Mouse (Mus musculus): Measurements from ENCODE around the gene Six3.

Six3 gene

DNA sequence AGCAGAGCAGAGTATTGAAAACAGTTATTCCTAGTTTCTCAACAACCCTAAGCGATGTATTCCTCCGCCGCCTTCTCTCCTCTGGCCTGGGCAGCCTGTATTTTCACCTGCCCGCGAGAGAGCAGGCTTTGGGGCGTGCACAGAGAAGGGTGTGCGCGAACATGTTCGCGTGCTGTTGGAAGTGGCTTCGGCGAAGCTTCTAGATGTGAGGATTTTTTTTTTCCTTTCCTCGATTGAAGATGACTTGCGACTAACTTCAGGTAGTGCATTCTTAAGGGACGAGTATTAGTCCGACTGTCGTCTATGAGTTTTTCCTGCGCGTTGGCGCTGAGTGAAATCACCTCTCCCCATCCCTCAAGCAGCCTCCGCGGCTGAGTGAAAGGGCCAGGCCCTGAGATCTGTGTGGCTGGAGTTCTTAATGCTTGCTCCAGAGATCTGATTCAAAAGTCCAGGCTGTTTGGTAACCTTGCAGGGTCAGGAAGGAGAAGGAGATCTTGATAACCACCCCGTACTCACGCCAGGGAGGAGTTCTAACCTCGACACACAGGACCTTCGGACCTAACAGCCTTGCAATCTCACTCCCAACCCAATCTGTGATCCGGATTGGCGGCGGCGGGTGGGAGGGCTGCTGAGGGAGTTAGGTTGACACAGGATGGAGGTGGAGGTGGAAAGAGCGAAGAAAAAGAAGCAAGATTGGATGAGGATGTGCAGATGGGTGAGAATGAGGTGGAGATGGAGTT is 712 bp upstream of the Six3 start:
- DNase-seq (ENCODE audit: low spot score in 2 of 2) = no peak

DNA sequence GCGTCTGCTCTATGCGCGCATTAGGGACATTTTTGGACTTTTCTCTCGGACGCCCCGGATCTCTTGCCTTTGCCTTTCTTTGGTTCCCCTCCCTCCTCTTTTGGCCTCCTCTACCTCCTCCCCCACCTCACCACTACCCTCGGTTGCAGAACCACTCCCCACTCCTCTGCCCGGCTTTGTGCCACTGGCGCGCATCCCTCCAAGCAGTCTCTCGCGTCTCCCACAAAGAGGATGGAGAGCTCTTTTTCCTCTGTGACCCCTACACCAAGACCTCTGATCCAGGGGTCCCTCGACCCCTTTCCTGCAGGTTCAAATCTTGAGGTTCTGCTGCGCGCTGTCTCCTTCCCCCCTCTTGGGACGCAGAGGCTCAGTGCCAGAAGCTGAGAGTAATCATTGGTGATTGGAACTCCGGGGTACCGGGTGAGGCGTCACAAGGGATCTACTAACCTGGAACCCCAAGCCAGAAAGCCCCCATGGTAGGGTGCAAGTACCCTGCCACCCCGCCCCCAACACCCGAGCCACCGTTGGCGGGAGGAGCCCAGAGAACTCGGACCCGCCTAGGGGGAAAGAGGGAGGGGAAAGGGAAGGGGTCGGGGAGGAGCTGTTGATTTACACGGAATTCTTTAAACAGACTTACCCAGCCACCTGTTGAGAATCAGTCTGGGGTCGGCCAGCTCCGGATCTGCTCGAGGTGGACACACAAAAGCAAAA is 758 bp downstream of the Six3 start:
- no peak for DNase-seq (ENCODE audit: low spot score in 2 of 2)

- DNase-seq (ENCODE audit: low spot score in 2 of 2) = no peak
Measured at GRCm38 (mm10) chr17:85614722-85615331, 1.4 kb downstream of the Six3 start.

- DNase-seq (ENCODE audit: low spot score in 2 of 2) = no peak
Measured at GRCm38 (mm10) chr17:85615586-85615985, 2.2 kb downstream of the Six3 start.

- no peak for DNase-seq (ENCODE audit: low spot score in 2 of 2)
Measured at GRCm38 (mm10) chr17:85616526-85617500, 3.4 kb downstream of the Six3 start.

GRCm38 (mm10) chr17:85617566-85618358 is 4.4 kb downstream of the Six3 start:
- DNase-seq (ENCODE audit: low spot score in 2 of 2) = no peak

DNA sequence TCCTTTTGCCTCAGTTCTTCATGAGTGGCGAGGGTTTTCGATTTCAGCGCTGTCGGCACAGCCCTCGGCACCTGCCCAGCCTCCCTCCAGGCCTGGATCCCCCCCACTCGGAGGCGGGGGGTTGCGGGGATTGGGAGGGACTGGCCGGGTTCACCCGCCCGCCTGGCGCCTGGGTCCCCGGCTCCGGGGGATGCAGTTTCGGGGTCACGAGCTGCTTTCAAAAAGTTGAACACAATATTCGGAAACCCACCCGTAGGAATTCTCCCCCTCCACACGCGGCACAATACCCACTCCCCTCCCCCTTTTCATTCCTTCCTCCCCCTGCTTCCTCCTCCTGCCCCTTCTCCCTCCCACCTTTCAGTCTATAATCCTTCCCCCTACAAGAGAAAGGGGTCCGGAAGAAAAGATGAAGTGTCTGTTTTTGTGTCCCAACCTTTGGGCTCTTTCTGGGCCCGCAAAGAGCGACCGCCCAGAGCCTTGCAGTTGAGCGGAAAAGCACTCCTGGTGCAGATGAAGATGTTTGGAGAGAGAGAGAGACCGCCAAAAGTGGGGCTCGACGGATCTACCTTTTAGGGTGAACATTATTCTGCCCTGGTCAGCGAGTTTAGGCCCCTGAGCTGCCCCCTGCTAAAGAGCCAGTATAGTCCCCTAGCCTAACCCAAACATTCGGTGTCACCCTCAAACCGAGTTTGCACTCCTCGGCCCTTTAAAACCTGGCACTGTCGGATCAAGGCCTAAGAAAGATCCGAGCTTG is 5.1 kb downstream of the Six3 start:
- no peak for DNase-seq (ENCODE audit: low spot score in 2 of 2)

- no peak for DNase-seq (ENCODE audit: low spot score in 2 of 2)
Measured at GRCm38 (mm10) chr17:85619113-85620085, 6.0 kb downstream of the Six3 start.

DNA sequence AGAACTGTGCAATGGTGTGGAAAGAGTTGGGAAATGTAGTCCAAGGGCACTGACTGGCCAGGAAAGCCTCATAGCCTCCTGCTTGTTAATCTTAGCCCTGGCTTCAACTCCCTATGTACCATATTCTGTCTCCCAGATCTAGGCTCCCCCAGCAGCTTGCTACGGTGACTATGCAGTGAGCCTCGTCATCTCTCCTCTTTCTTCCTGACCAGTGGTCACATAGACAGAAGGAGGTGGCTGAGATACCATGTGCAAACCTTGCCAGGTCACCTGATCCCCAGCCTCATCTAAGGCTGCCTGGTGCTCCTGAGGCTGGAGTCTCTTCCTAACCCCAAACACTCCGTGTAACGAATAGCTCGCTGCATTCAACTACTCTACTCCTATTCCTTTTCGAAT is 6.7 kb downstream of the Six3 start:
- no peak for DNase-seq (ENCODE audit: low spot score in 2 of 2)

DNA sequence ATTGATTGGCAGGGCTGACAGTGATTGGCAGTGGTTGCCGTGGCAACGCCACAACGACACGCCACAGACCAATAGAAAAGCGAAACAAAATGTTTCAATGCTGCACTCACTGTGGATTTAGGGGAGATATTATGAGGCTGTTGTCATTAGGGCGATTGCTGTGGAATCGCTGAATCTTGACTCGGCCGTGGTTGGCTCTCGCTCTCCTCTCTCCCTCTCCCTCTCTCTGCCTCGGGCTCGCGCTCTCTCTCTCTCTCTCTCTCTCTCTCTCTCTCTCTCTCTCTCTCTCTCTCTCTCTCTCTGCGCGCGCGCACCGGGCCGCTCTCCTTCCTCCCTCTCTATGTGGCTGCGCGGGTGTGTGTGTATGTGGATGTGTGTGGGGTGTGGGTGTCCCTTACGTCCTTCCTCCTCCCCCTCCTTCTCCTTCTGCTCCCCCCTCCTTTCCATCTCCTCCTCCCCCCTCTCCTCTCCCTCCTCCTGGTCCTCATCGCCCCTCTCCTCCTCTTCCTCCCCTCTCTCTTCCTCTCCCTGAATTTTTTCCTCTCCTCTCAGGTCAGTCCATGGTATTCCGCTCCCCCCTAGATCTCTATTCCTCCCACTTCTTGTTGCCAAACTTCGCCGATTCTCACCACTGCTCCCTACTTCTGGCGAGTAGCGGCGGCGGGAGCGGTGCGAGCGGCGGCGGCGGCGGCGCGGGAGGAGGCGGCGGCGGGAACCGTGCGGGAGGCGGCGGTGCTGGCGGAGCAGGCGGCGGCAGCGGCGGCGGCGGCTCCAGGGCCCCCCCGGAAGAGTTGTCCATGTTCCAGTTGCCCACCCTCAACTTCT is 7.5 kb downstream of the Six3 start:
- no peak for DNase-seq (ENCODE audit: low spot score in 2 of 2)

DNA sequence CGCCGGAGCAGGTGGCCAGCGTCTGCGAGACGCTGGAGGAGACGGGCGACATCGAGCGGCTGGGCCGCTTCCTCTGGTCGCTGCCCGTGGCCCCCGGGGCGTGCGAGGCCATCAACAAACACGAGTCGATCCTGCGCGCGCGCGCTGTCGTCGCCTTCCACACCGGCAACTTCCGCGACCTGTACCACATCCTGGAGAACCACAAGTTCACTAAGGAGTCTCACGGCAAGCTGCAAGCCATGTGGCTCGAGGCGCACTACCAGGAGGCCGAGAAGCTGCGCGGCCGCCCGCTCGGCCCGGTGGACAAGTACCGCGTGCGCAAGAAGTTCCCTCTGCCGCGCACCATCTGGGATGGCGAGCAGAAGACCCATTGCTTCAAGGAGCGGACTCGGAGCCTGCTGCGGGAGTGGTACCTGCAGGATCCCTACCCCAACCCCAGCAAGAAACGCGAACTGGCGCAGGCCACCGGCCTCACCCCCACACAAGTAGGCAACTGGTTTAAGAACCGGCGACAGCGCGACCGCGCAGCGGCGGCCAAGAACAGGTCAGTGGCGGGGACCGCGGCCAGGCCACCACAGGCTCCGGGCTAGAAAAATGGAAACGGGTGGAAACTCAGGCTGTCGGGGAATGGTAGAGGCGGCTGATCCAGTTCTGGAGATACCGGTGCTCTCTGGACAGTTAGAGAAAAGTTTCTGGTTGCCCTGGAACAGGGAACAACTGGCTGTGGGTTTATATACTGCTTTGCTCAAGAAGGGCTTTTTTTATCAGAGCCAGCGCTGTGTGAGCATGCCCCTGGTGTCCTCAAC is 8.3 kb downstream of the Six3 start:
- DNase-seq (ENCODE audit: low spot score in 2 of 2) = no peak

DNA sequence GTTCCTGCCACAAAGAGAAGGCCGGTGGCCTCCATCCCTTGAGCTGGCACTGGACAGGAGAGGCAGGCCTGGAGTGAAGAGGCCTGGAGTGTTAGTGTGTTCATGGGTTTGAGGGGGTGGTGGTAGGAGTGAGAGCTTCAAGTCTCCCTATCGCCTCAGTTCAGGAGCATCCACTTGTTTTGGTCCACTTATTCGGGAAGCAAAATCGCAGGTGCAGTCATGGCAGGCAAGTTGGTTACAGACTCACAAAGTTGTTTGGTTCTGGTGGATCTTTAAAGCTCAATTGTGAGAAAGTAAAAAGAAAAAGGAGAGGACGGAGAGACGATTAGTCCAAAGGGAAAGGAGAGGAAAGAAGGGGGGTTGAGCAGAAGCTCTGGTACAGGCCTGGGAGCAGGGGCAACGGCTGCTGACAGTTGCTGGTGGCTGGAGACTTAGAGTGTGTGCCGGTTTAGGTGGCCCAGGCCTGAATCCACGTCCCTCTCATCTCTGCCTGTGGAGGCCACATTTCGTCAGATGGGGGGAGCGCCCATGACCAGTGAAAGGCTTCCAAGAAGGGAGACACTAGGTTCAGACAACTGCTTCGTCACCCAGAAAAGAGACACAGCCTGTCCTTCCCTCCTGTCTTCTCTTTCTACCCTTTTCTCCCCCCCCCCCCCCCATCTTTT is 9.2 kb downstream of the Six3 start:
- no peak for DNase-seq (ENCODE audit: low spot score in 2 of 2)

GRCm38 (mm10) chr17:85623161-85624050 is 10.0 kb downstream of the Six3 start:
- no peak for DNase-seq (ENCODE audit: low spot score in 2 of 2)

DNA sequence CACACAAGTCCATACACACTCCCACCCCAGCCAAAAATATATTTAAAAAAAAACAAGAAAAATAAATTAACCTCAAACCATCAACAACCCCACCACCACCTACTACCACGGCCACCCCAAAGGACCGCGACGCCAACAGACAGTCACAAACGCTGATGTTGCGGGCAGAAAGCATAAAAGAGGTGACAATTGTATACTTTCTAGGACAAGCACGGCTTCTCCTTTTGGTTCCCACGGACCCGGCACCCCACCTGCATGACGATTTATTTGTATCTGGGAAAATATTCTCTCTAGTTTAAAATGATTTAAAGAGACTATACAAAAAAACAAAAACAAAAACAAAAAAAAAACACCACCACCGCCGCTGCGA is 10.6 kb downstream of the Six3 start:
- DNase-seq (ENCODE audit: low spot score in 2 of 2) = no peak

- DNase-seq (ENCODE audit: low spot score in 2 of 2) = no peak
Measured at GRCm38 (mm10) chr17:85624981-85625940, 11.9 kb downstream of the Six3 start.
